Mouse (Mus musculus) megakaryocyte, embryonic 14.5 days (primary cell): ENCODE data around the gene Tmigd1.

ENCODE experiments used
- FLI1 ChIP-seq: IDR thresholded peaks from 2 replicates; pipeline ENCODE4 v1.6.1; 2012; ENCODE audit warnings: low read length, inconsistent platforms, mixed read lengths
- GATA1 ChIP-seq: IDR thresholded peaks from 3 replicates; pipeline ENCODE4 v1.6.1; 2012; ENCODE audit warnings: mixed read lengths, low read length, inconsistent platforms, borderline replicate concordance

DNA sequence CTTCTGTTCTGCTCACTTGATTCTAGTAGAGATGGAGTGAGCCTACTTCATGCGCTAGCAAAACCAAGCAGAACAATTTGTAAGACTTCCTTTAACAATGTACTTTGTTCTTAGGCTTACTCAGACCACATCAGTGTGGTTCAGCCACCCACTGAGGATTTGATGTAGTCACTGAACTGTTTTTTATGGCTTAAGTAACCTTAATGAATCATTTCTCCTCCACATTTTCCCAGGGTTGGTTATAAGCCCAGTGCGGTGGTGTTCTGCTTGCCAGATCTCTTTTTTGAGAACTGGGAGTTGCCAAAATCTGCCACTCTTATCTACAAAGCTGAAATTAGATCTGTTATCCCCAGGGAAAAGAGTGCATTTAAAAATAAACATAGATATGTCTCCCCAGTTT, 51.6 kb downstream of the Tmigd1 start:
- TF ChIP-seq FLI1 (no peak), GATA1 (no peak)
